Mouse (Mus musculus): ENCODE measurements around the gene Itgb2l.

Itgb2l gene

GRCm38 (mm10) chr16:96429046-96429445 lies 14.4 kb downstream of the Itgb2l start:
- DNase-seq (ENCODE audit: low read depth, low spot score), result no peak

DNA sequence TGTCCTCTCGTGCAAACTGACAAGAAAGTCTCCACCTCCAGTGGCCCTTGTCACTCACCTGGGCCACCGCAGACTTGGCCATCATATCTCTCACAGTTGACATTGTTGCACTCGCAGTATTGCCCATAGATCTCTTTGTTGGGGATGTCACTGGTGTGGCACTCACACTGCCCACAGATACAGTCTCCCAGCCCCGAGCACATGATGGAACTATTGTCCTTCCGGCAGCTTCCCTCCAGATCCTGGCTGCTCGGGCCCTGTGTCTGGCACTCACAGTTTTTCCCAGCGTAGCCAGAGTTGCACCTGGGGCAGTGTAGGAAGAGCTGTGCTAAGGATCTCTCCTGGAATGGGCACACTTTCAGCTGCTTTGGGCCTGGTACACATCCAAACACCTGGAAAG lies 16.7 kb downstream of the Itgb2l start:
- no peak for DNase-seq (ENCODE audit: low read depth, low spot score)

DNA sequence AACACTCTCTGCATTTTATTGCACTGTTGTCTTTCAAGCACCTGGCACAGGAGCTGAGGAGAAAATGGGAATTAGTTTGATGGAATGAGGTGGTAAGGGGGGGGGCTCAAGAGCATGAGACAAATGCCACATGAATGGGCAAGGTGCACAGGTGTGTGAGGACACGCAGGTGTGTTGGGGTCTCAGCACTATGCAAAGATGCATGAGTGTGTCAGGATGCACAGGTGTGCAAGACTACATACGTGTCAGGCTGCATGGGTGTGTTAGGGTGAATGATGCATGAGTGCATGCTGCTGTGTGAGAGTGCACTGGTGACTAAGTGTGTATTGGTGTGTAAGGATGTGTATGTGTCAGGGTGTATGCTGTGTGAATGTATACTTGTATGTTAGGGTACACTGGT lies 18.4 kb downstream of the Itgb2l start:
- DNase-seq (ENCODE audit: low read depth, low spot score), result no peak

DNA sequence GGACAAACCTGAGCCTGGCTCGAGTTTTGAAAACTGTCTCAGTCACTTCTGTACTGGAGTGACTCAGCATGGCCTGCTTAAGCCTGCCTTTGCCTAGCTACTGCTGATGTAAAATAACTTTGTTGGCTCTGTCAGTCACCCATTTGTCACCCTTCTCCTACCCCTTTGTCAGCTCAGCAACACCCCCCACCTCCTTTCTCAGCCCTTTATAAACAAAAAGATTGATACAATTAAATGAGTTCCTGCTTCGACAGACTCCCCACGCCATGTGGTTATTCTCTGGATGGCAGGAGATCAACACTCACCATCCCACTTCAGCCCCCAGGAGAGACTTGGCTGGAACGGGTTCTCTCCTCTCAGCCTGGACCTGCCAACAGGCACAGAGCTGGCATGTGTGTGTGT lies 35.4 kb downstream of the Itgb2l start:
- no peak for DNase-seq (ENCODE audit: low read depth, low spot score)

GRCm38 (mm10) chr16:96406312-96406711 lies 37.1 kb downstream of the Itgb2l start:
- DNase-seq (ENCODE audit: low read depth, low spot score), result no peak

DNA sequence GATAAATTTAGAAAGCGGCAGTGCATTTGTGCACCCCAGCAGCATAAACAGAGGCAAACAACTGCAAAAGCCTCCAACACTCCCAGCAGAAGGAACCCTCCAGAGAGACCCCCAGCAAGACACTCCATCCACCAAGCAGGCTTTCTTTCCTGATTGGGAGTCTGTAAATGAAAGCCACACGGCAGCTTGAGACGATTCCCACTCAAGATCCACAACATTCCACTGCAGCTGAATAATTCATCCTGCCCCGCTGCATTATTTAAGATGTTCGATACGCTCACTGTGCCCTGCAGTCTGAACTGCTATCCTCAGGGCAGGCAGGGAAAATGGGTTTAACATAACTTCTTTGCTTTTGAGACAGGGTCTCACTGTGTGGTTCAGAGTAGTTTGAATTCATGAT lies 41.1 kb downstream of the Itgb2l start:
- no peak for DNase-seq (ENCODE audit: low read depth, low spot score)

GRCm38 (mm10) chr16:96400046-96400445 lies 43.4 kb downstream of the Itgb2l start:
- no peak for DNase-seq (ENCODE audit: low read depth, low spot score)

GRCm38 (mm10) chr16:96398806-96399205 lies 44.6 kb downstream of the Itgb2l start:
- DNase-seq (ENCODE audit: low read depth, low spot score), result no peak

DNA sequence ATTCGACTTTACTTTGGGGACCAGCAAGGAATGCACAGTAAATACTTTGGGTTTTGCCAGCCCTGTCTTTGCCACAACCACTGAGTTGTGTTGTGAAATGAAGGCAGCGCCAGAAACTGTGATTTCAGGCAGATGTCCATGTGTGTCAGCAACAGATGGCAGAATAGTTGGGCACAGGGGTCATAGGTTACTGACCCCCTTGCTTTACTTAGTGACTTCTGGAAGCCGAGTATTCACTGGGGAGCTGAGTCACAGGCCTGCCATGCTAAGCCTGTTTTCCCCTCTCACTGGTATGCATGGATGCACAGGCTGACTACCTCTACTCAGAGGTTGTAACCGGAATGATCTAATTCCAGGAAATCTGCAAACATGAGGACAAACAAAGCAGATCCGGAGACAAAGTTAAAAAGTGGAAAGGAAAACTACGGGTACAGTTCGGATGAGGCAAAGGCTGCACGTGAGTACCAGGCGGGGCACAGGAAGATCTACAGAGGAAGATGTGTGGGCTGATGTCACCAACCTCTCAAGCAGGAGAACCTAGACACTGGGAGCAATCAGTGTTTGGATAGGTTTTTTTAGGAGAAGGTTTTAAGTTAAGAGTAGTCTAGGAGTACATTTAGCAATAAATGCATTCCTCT lies 47.3 kb downstream of the Itgb2l start:
- DNase-seq (ENCODE audit: low read depth, low spot score), result no peak

GRCm38 (mm10) chr16:96395516-96395915 lies 47.9 kb downstream of the Itgb2l start:
- no peak for DNase-seq (ENCODE audit: low read depth, low spot score)

DNA sequence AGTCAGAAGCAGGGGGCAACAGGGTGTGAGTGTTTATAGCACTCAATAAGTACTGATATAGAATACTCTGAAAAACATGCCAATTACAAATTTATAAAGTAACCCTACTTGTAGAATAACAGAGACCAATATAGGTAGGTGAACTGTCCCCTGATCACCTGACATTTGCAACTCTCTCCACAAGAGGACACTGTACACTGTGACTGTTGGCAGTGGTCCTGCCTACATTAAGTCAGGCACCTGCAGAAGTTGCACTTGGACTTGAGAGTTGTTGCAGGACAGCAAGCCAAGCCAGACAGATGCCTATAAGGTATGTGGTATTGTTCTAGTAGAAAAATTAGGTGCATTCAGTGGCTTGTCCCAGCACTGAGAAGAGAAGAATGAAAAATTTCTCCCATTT lies 52.3 kb downstream of the Itgb2l start:
- no peak for DNase-seq (ENCODE audit: low read depth, low spot score)

DNA sequence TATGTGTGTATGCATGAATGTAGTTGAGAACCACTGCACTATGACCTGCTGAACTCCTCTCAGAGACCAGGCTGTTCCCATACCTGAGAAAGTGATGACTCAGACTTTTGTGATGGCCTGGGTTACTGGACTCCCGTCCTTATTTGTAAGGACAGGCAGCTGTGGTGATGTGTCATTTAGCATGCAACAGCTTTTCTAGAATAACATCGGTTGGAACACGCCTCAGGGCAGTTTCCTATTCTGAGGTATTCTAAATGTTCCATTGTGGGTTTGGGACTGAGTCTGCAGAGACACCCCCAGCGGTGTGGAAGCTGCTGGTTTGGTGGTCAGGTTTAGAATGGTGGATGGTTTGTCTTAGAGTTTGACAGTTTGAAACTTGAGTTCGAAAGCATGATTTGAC lies 54.9 kb downstream of the Itgb2l start:
- no peak for DNase-seq (ENCODE audit: low read depth, low spot score)

DNA sequence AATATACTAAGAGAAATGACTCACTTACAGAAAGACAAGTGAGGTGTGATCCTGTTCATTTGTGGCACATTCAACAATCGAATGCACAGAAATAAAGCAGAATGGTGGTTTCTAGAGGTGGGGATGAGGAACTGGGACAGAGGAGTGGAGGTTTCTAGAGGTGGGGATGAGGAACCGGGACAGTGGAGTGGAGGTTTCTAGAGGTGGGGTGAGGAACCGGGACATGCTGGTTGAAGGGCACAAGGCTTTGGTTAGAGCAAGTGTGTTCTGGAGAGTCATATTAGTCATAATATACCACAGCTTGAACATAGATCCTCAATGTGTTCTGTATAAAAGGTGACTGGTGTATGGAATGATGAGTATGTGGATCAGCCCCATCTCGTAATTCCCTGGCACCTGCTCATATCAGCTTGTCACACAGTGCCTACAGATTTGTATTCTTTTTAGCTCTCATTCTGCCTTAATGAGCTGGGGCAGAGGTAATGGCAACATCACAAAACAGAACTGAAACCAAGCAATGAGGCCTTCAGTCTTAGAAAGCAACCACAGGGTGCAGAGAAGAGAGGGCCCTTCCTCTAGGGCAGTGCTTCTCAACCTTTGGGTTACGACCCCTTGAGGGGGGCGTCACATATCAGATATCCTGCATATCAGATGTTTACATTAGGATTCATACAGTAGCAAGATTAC lies 55.6 kb downstream of the Itgb2l start:
- no peak for DNase-seq (ENCODE audit: low read depth, low spot score)

- DNase-seq (ENCODE audit: low read depth, low spot score), result no peak
Measured at GRCm38 (mm10) chr16:96384741-96385140, 58.7 kb downstream of the Itgb2l start.

DNA sequence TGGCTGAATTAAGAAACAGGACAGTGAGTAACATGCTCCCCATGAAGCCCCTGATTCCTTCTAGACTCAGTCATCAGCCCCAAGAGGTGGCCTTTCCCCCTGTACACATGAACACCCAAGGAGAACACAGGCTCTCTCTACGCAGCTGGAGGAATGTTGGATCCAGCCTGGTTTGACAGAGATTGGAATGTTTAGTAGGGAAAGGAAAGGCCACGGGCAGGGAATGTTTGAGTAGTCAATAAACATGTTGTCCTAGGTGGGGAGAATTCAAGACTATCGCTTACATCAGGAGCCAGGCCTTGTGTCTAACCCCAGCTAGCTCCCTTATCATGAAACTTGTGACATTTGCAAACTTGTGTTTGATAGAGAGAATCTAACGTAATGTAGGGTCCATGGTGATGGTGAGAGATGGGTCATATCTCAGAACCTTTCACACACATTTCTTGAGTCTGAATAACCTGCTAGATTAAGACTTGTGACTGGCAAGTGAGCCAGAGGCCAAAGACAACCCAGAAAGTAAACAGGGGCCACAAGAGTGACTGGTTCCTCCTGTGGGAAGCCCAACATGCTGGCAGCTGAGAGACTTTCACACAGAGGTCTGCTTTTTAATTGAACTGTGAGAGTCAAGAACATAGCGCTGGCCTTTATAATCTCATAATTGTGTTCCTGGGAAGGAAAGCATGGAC lies 60.8 kb downstream of the Itgb2l start:
- no peak for DNase-seq (ENCODE audit: low read depth, low spot score)

GRCm38 (mm10) chr16:96381435-96381834 lies 62.0 kb downstream of the Itgb2l start:
- no peak for DNase-seq (ENCODE audit: low read depth, low spot score)

DNA sequence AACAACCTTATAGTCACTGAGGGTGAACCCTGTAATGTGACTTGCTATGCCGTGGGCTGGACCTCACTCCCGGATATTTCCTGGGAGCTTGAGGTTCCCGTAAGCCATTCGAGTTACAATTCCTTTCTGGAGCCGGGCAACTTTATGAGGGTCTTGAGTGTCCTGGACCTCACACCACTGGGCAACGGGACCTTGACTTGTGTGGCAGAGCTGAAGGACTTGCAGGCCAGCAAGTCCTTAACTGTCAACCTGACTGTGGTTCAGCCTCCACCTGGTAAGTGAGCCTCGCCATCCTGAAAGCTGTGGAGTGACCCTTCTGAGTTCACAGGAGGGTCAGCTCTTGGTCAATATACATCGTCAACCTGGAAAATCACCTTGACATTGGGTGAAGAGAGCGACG lies 65.3 kb downstream of the Itgb2l start:
- DNase-seq (ENCODE audit: low read depth, low spot score), result no peak

- no peak for DNase-seq (ENCODE audit: low read depth, low spot score)
Measured at GRCm38 (mm10) chr16:96376342-96376741, 67.1 kb downstream of the Itgb2l start.

DNA sequence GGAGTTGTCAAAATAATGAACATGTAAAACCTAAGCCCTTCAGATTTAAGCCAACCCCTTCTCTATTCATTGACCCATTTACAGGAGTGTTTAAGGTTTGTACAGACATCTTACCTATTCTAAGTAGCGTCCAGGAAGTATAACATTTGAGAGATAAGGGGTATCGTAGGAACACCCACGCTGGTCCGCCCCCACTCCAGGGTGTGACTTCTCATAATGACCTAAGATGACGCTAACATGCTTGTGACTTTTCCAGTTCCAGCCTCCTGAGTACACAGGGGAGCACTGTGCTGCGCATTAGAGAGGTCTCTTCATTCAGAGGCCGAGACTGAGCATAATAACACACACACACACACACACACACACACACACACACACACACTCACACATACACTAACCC lies 67.9 kb downstream of the Itgb2l start:
- no peak for DNase-seq (ENCODE audit: low read depth, low spot score)

DNA sequence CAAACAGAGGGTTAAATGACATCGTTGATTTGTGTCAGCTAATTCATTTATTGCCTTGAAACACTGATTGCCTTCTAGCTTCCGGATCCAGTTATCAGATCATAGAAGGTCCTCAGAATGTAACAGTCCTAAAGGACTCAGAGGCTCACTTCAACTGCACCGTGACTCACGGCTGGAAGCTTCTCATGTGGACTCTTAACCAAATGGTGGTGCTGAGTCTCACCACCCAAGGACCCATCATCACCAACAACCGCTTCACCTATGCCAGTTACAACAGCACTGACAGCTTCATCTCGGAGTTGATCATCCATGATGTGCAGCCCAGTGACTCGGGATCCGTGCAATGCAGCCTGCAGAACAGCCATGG lies 70.7 kb downstream of the Itgb2l start:
- DNase-seq (ENCODE audit: low read depth, low spot score), result no peak

Data from ZHBTc4 (cell line).